Mouse (Mus musculus) thymus, adult 2 months (tissue): ENCODE measurements around the gene Hoxb3. TPM values are rescaled to one million over a fixed set of nuclear protein-coding genes. Genes with fewer than 3 reads are reported as not detected.

Experiments
- DNase-seq: peaks from one replicate; pipeline ENCODE4 v3.0.0; 2021
- H3K27ac ChIP-seq: fragments of 200-500 bp; 2 replicates; pipeline ENCODE4 v1.5.1; 2012; ENCODE audit warnings: low read length, control low read depth; ENCODE audit not compliant: control insufficient read depth, insufficient read depth
- H3K27me3 ChIP-seq: fragments of 200-500 bp; 2 replicates; pipeline ENCODE4 v1.6.1; 2012; ENCODE audit warnings: mild to moderate bottlenecking, low read length, moderate library complexity, mixed read lengths; ENCODE audit not compliant: control insufficient read depth, insufficient read depth
- H3K36me3 ChIP-seq: fragments of 200-500 bp; 2 replicates; pipeline ENCODE4 v1.6.1; 2012; ENCODE audit warnings: mild to moderate bottlenecking, low read length, moderate library complexity; ENCODE audit not compliant: control insufficient read depth, insufficient read depth
- H3K4me1 ChIP-seq: fragments of 200-500 bp; replicated peaks from 2 replicates; pipeline ENCODE4 v1.6.1; 2012; ENCODE audit warnings: low read length; ENCODE audit not compliant: control insufficient read depth, insufficient read depth
- H3K4me3 ChIP-seq: fragments of 200-500 bp; 2 replicates; pipeline ENCODE4 v1.5.1; 2012; ENCODE audit warnings: mild to moderate bottlenecking, low read length, control low read depth, moderate library complexity; ENCODE audit not compliant: control insufficient read depth, insufficient read depth
- CTCF ChIP-seq: fragments of 200-500 bp; IDR thresholded peaks from 2 replicates; pipeline ENCODE4 v1.5.1; 2012; ENCODE audit warnings: mild to moderate bottlenecking, control low read depth, low read length, moderate library complexity, borderline replicate concordance; ENCODE audit not compliant: control insufficient read depth, poor library complexity, insufficient read depth; ENCODE audit errors: extremely low read depth
- POLR2A ChIP-seq: fragments of 200-500 bp; IDR thresholded peaks from 2 replicates; pipeline ENCODE4 v1.6.1; 2012; ENCODE audit warnings: mild to moderate bottlenecking, low read length, control low read depth, moderate library complexity; ENCODE audit not compliant: control insufficient read depth, poor library complexity, insufficient read depth; ENCODE audit errors: extremely low read depth
- WGBS: fragments of 180-500 bp; shearing (Covaris S2); methylation state at CpG from one replicate; pipeline ENCODE4 v1.1.7; 2018; 5-methylcytosine and 5-hydroxymethylcytosine counted together
- polyA plus RNA-seq: library from polyadenylated mRNA; depleted of rRNA; stranded (reverse); fragments of >200 nt; gene quantifications from 2 replicates; pipeline ENCODE4 v1.2.3, GENCODE M21; 2012

Hoxb3 gene
- polyA plus RNA-seq, 1 experiment = 1.1 TPM

GRCm38 (mm10) chr11:96306183-96306907, 16.8 kb upstream of the Hoxb3 start:
- H3K27me3 ChIP-seq = peaks cover 7% of the 10 kb centered on the region
- peaks cover 4% of the 10 kb centered on the region; the same call in 1 of the 2 replicates for H3K4me1 ChIP-seq
- H3K4me3 ChIP-seq = no peak overlapping the region
- DNase-seq = no peak
- 78% methylated on average over 7 of the region's 7 CpGs for WGBS
- H3K27ac ChIP-seq = no peak overlapping the region
- H3K36me3 ChIP-seq = no peaks in the 10 kb centered on the region
- TF ChIP-seq POLR2A = no peak
- no peak for TF ChIP-seq CTCF

DNA sequence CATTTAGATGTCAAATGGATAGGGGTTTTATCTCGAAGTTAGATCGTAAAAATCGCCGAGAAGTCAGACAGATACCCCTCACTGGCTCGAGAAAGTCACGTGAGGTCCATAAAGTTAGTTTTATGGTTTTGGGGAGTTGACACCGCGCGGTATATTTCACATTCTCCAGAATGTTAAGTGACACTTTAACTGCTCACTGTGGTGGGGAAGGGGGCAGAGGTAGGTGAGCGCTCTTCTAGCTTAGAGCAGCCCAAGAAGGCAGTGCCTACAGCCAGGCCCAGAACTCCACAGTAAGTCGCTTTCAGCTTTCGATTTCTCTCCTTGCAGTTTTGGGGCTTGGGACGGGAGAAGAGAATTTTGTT, 16.2 kb upstream of the Hoxb3 start:
- WGBS = 47% methylated on average over 13 of the region's 13 CpGs

DNA sequence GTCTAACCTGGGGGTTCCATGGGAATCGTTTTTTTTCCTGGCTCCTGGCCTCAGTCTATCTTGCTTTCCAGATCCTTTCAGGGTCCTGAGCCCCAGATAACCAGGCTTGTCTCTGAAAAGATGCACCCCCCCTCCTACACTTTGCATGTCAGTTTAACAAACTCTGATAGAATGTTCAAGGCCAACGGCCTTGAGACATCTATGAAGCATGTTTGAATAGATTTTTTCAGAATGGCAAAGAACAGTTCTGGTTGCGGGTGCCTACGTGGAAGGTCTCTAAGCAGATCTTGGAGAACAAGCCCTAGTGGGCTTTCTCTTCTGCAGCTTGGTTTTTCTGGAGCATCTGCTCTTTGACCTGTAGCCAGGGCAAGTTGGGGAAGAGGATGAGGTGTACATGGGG, 14.4 kb upstream of the Hoxb3 start:
- TF ChIP-seq POLR2A (no peak), CTCF (no peak)
- Histone ChIP-seq H3K36me3 (no peaks in the 10 kb centered on the region), H3K27me3 (peaks cover 10% of the 10 kb centered on the region), H3K4me3 (no peak overlapping the region), H3K27ac (no peak overlapping the region), H3K4me1 (peaks cover 9% of the 10 kb centered on the region; the same call in 1 of the 2 replicates)
- WGBS = 65% methylated on average over 4 of the region's 4 CpGs
- DNase-seq = no peak

More for the DNA sequence above, 16.2 kb upstream of the Hoxb3 start:
- Histone ChIP-seq H3K36me3 (no peaks in the 10 kb centered on the region), H3K4me3 (no peak overlapping the region), H3K4me1 (peaks cover 6% of the 10 kb centered on the region; the same call in 1 of the 2 replicates), H3K27ac (no peak overlapping the region), H3K27me3 (peaks cover 7% of the 10 kb centered on the region)
- TF ChIP-seq POLR2A = no peak
- DNase-seq = no peak

GRCm38 (mm10) chr11:96309288-96309687, 13.8 kb upstream of the Hoxb3 start:
- no peaks in the 10 kb centered on the region for H3K36me3 ChIP-seq
- no peak overlapping the region for H3K27ac ChIP-seq
- TF ChIP-seq POLR2A (no peak), CTCF (no peak)
- no peak for DNase-seq
- H3K27me3 ChIP-seq = peaks cover 15% of the 10 kb centered on the region
- WGBS = 60% methylated on average over 4 of the region's 4 CpGs
- peaks cover 9% of the 10 kb centered on the region; the same call in 1 of the 2 replicates for H3K4me1 ChIP-seq
- H3K4me3 ChIP-seq = no peak overlapping the region

GRCm38 (mm10) chr11:96310183-96310938, 12.8 kb upstream of the Hoxb3 start:
- WGBS = 78% methylated on average over 20 of the region's 20 CpGs
- TF ChIP-seq POLR2A (no peak), CTCF (no peak)
- H3K4me1 ChIP-seq = peaks cover 9% of the 10 kb centered on the region; the same call in 1 of the 2 replicates
- no peak overlapping the region for H3K27ac ChIP-seq
- DNase-seq = no peak
- no peaks in the 10 kb centered on the region for H3K36me3 ChIP-seq
- no peak overlapping the region for H3K4me3 ChIP-seq
- peaks cover 19% of the 10 kb centered on the region for H3K27me3 ChIP-seq

DNA sequence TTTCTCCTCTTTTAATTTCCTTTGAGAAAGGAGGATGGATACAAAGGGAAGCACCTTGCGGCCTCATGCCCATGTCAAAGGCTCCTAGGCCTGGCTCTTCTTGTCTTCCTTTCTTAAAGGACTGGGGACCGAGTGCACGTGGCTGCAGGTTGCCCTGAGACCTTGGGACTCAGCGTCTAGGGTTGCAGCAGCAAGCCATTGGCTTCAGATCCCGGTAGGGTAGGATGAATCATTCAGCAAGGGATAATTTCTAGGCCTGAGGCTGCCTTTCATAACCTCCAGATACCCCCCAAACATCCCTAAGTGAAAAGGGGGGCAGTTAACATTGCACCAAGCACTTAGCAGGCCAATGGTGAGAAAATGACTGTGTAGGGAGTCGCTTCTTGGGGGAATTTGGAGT, 12.0 kb upstream of the Hoxb3 start:
- TF ChIP-seq CTCF = no peak
- no peak for TF ChIP-seq POLR2A
- H3K4me3 ChIP-seq = no peak overlapping the region; the same call in 1 of the 2 replicates
- peaks cover 22% of the 10 kb centered on the region for H3K27me3 ChIP-seq
- no peaks in the 10 kb centered on the region for H3K36me3 ChIP-seq
- peaks cover 9% of the 10 kb centered on the region; the same call in 1 of the 2 replicates for H3K4me1 ChIP-seq
- WGBS = 20% methylated on average over 6 of the region's 6 CpGs
- H3K27ac ChIP-seq = no peak overlapping the region
- no peak for DNase-seq
